Mouse (Mus musculus) G1E (cell line): ENCODE data around the gene Il2rb.

ENCODE experiments used
- CTCF ChIP-seq: IDR thresholded peaks from 2 replicates; pipeline ENCODE4 v1.5.1; 2012; ENCODE audit warnings: low read depth, low read length, inconsistent platforms, mixed read lengths
- GATA1 ChIP-seq: IDR thresholded peaks from 2 replicates; pipeline ENCODE4 v1.6.1; 2012; ENCODE audit warnings: borderline replicate concordance, low read length, inconsistent platforms, mixed read lengths
- POLR2AphosphoS5 ChIP-seq: IDR thresholded peaks from 2 replicates; pipeline ENCODE4 v1.6.1; 2012; ENCODE audit warnings: low read depth, low read length, inconsistent platforms; ENCODE audit not compliant: insufficient replicate concordance
- TAL1 ChIP-seq: conservative IDR thresholded peaks from 2 replicates; pipeline ENCODE4 v1.6.1; 2012; ENCODE audit warnings: low read depth, low read length, inconsistent platforms, mixed read lengths

DNA sequence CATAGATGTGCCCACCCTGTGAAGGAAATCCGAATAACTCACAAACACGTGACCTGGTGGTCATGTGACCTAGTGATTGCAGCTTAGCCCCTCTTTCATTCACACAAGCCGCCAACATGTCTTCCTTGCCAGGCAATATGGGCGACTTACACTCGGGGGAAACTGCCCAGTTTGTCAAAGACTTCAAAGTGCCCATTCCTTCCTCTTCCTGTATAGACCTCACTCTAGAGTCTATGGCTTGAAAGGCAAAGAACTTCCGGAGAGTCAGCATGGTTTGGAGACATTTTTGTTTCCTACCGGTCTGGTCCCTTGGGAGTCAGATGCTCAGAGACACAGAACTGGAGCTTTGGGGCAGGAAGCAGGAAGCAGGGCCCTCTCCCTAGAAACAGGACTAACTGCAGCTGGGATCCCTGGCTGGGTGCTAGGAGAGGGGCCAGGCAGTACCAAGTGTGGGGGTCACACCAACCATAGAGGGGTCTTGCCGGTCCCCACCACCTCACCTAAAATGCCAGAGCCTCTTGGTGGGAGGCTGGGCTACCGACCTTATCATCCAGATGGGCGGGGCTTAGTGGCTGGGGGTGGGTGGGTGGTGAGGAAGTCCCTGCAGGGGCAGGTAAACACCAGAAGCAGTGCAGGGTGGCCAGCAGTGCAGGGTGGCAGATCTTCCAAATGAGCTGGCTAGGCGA lies 33.8 kb upstream of the Il2rb start:
- no peak for TF ChIP-seq CTCF
- no peak for TF ChIP-seq POLR2AphosphoS5
- TF ChIP-seq GATA1 = no peak
- no peak for TF ChIP-seq TAL1
